Comparison of ENCODE assay signal across 15 mouse cellular contexts in genomic region chr13:29434726-29435125, GRCm38 (mm10).
A peak's percentile ranks its signal among the peaks of the same experiment; 100 is the strongest.
DNase-seq lines count a peak whose midpoint lies in the region; ATAC-seq and TF ChIP-seq lines count a peak whose summit lies in the region.
"Had no signal": no experiment of that assay in that cellular context is flagged by ENCODE, and none has a peak within 500 bp of the region (broad histone marks: within the 10 kb centered on the region; RNA-seq: fewer than 3 reads in every experiment).

No protein-coding gene starts in this region.

- peak; percentile 83 for ATAC-seq in forebrain, embryonic 15.5 days (replicated peaks)
- no peak for ATAC-seq in midbrain, postnatal 0 days (ENCODE audit: low FRiP score)
- no peak for ATAC-seq in erythroid progenitor cell, adult 5-6 weeks (replicated peaks; ENCODE audit: low FRiP score, poor library complexity, severe bottlenecking)
- no peak for ATAC-seq in stomach, postnatal 0 days (ENCODE audit: low FRiP score, low TSS enrichment)
- ATAC-seq: Patski had no signal

- peak; percentile 36 to 43 for DNase-seq in left cerebral cortex, postnatal 10 days (ENCODE audit: extremely low spot score in 1 of 2, low spot score in 2 of 2)
- no peak for DNase-seq in left cerebral cortex, adult 9 months (ENCODE audit: low spot score in 2 of 2)
- DNase-seq in layer of hippocampus, adult 2 months (ENCODE audit: low spot score in 2 of 2), result peak; percentile 73 to 84
- DNase-seq in midbrain, postnatal 0 days (ENCODE audit: low spot score), result peak; percentile 33
- no peak for DNase-seq in stomach, postnatal 0 days (ENCODE audit: low spot score)
- DNase-seq in adrenal gland, adult 8-10 months, result no peak
- DNase-seq: gastrocnemius, postnatal 10 days; lung, postnatal 4 days; thymus, adult 2 months had no signal

- no peaks in the 10 kb centered on the region for H3K9me3 ChIP-seq in forebrain, embryonic 15.5 days
- H3K9me3 ChIP-seq in midbrain, postnatal 0 days (ENCODE audit: low read length), result no peaks in the 10 kb centered on the region
- no peaks in the 10 kb centered on the region for H3K9me3 ChIP-seq in stomach, postnatal 0 days (ENCODE audit: control insufficient read depth, low read length)
- H3K9me3 ChIP-seq: hindbrain, embryonic 12.5 days; kidney, embryonic 15.5 days had no signal

- no peak overlapping the region for H3K4me3 ChIP-seq in forebrain, embryonic 15.5 days
- no peak overlapping the region for H3K4me3 ChIP-seq in layer of hippocampus, adult 2 months
- H3K4me3 ChIP-seq in midbrain, postnatal 0 days (ENCODE audit: low read depth, low read length), result no peak overlapping the region
- no peak overlapping the region for H3K4me3 ChIP-seq in stomach, postnatal 0 days (ENCODE audit: low read depth, low read length)
- H3K4me3 ChIP-seq: hindbrain, embryonic 12.5 days; kidney, embryonic 15.5 days had no signal

- no peak overlapping the region for H3K9ac ChIP-seq in forebrain, embryonic 15.5 days (replicated peaks)
- no peak overlapping the region for H3K9ac ChIP-seq in midbrain, postnatal 0 days (replicated peaks; ENCODE audit: low read length, poor library complexity, severe bottlenecking)
- no peak overlapping the region for H3K9ac ChIP-seq in stomach, postnatal 0 days (ENCODE audit: low read length)
- H3K9ac ChIP-seq: hindbrain, embryonic 12.5 days; kidney, embryonic 15.5 days had no signal

- no peak overlapping the region for H3K4me2 ChIP-seq in forebrain, embryonic 15.5 days (replicated peaks)
- no peak overlapping the region for H3K4me2 ChIP-seq in midbrain, postnatal 0 days (ENCODE audit: low read depth, low read length, poor library complexity, severe bottlenecking)
- H3K4me2 ChIP-seq in stomach, postnatal 0 days (replicated peaks; ENCODE audit: low read depth), result no peak overlapping the region
- H3K4me2 ChIP-seq: heart, embryonic 11.5 days; hindbrain, embryonic 12.5 days; kidney, embryonic 15.5 days had no signal

- H3K4me1 ChIP-seq in forebrain, embryonic 15.5 days, result peaks cover 15% of the 10 kb centered on the region
- no peaks in the 10 kb centered on the region for H3K4me1 ChIP-seq in midbrain, postnatal 0 days (ENCODE audit: insufficient read depth, low read length)
- no peaks in the 10 kb centered on the region for H3K4me1 ChIP-seq in stomach, postnatal 0 days (replicated peaks; ENCODE audit: control insufficient read depth, insufficient read depth)

- 39% methylated on average over 4 of the region's 4 CpGs for WGBS in forebrain, embryonic 15.5 days
- 47% methylated on average over 4 of the region's 4 CpGs for WGBS in midbrain, postnatal 0 days
- WGBS in stomach, postnatal 0 days, result 63% methylated on average over 4 of the region's 4 CpGs

- intact Hi-C loops in left cerebral cortex, postnatal 10 days (cut with DNase I), result no loop called here

- H3K27ac ChIP-seq in forebrain, embryonic 15.5 days (replicated peaks), result peak overlapping the region; percentile 67
- H3K27ac ChIP-seq in layer of hippocampus, adult 2 months, result peak overlapping the region; percentile 5; the same call in 1 of the 2 replicates
- H3K27ac ChIP-seq in midbrain, postnatal 0 days (ENCODE audit: low read depth, low read length), result no peak overlapping the region
- no peak overlapping the region for H3K27ac ChIP-seq in stomach, postnatal 0 days (replicated peaks)
- H3K27ac ChIP-seq: hindbrain, embryonic 12.5 days; kidney, embryonic 15.5 days had no signal

- no peak for TF ChIP-seq EP300 in stomach, postnatal 0 days (optimal IDR thresholded peaks at IDR 0.05)

- H3K36me3 ChIP-seq in forebrain, embryonic 15.5 days, result no peaks in the 10 kb centered on the region
- H3K36me3 ChIP-seq in midbrain, postnatal 0 days (ENCODE audit: insufficient read depth, low read length), result no peaks in the 10 kb centered on the region
- H3K36me3 ChIP-seq in stomach, postnatal 0 days (ENCODE audit: control insufficient read depth, insufficient read depth, low read length), result no peaks in the 10 kb centered on the region
- H3K36me3 ChIP-seq: hindbrain, embryonic 12.5 days; kidney, embryonic 15.5 days had no signal

- TF ChIP-seq CTCF in layer of hippocampus, adult 2 months (conservative IDR thresholded peaks at IDR 0.05), result no peak
- no peak for TF ChIP-seq CTCF in midbrain, postnatal 0 days (IDR thresholded peaks at IDR 0.05)
- TF ChIP-seq CTCF in stomach, postnatal 0 days (IDR thresholded peaks at IDR 0.05; ENCODE audit: low read depth), result no peak

- no peaks in the 10 kb centered on the region for H3K27me3 ChIP-seq in forebrain, embryonic 15.5 days
- no peaks in the 10 kb centered on the region for H3K27me3 ChIP-seq in midbrain, postnatal 0 days (ENCODE audit: insufficient read depth, low read length)
- no peaks in the 10 kb centered on the region for H3K27me3 ChIP-seq in stomach, postnatal 0 days (ENCODE audit: control insufficient read depth, insufficient read depth, low read length)
- H3K27me3 ChIP-seq: hindbrain, embryonic 12.5 days; kidney, embryonic 15.5 days; Patski had no signal

Comparison
In these comparisons a context has a peak if more than half of its experiments do, and no peak if none do; other contexts are left out.
1. DNase-seq: peak in left cerebral cortex, postnatal 10 days (2 of 2), layer of hippocampus, adult 2 months (2 of 2) and midbrain, postnatal 0 days (single experiment); none in left cerebral cortex, adult 9 months (0 of 2), stomach, postnatal 0 days (single experiment) and adrenal gland, adult 8-10 months (single experiment).
2. H3K27ac ChIP-seq: peak in forebrain, embryonic 15.5 days (single experiment) and layer of hippocampus, adult 2 months (single experiment); none in midbrain, postnatal 0 days (single experiment) and stomach, postnatal 0 days (single experiment).